ENCODE assay signal across 26 mouse cellular contexts in genomic region chr8:107270751-107271150, GRCm38 (mm10). TPM values are rescaled to one million over a fixed set of nuclear protein-coding genes. Genes with fewer than 3 reads are reported as not detected.
DNase-seq lines count a peak whose midpoint lies in the region; ATAC-seq lines count a peak whose summit lies in the region.
"Had no signal": no experiment of that assay in that cellular context is flagged by ENCODE, and none has a peak within 500 bp of the region (broad histone marks: within the 10 kb centered on the region; RNA-seq: fewer than 3 reads in every experiment).

No protein-coding gene starts in this region.

- H3K9me3 ChIP-seq in midbrain, embryonic 11.5 days (ENCODE audit: control insufficient read depth, low read length): no peaks in the 10 kb centered on the region
- no peaks in the 10 kb centered on the region for H3K9me3 ChIP-seq in midbrain, embryonic 14.5 days (ENCODE audit: control insufficient read depth, low read length)
- H3K9me3 ChIP-seq in forebrain, embryonic 12.5 days: no peaks in the 10 kb centered on the region
- H3K9me3 ChIP-seq: heart, embryonic 10.5 days; heart, embryonic 15.5 days; hindbrain, embryonic 13.5 days; limb, embryonic 13.5 days; lung, embryonic 15.5 days; midbrain, embryonic 12.5 days; neural tube, embryonic 15.5 days had no signal

- no peaks in the 10 kb centered on the region for H3K27me3 ChIP-seq in midbrain, embryonic 11.5 days (ENCODE audit: control insufficient read depth, insufficient read depth, low read length)
- H3K27me3 ChIP-seq in midbrain, embryonic 14.5 days (ENCODE audit: control insufficient read depth, insufficient read depth, low read length): no peaks in the 10 kb centered on the region
- H3K27me3 ChIP-seq in forebrain, embryonic 12.5 days: no peaks in the 10 kb centered on the region
- H3K27me3 ChIP-seq: heart, embryonic 15.5 days; hindbrain, embryonic 13.5 days; limb, embryonic 13.5 days; lung, embryonic 15.5 days; midbrain, embryonic 12.5 days; neural tube, embryonic 15.5 days had no signal

- H3K4me1 ChIP-seq in midbrain, embryonic 11.5 days (ENCODE audit: control insufficient read depth, insufficient read depth, low read length): no peaks in the 10 kb centered on the region
- H3K4me1 ChIP-seq in midbrain, embryonic 14.5 days (ENCODE audit: control insufficient read depth, insufficient read depth, low read length): no peaks in the 10 kb centered on the region
- H3K4me1 ChIP-seq in brown adipose tissue, adult 24 weeks (ENCODE audit: control insufficient read depth, insufficient read depth, insufficient read length, low read length): no peaks in the 10 kb centered on the region; the same call in 1 of the 2 replicates
- H3K4me1 ChIP-seq in forebrain, embryonic 12.5 days: peaks cover 3% of the 10 kb centered on the region; the same call in 1 of the 2 replicates
- H3K4me1 ChIP-seq: hindbrain, embryonic 13.5 days; lung, embryonic 15.5 days; neural tube, embryonic 15.5 days had no signal

- H3K4me3 ChIP-seq in midbrain, embryonic 11.5 days (ENCODE audit: low read depth, low read length): no peak overlapping the region
- no peak overlapping the region for H3K4me3 ChIP-seq in midbrain, embryonic 14.5 days (replicated peaks; ENCODE audit: low read depth, low read length)
- peak overlapping the region; percentile 4; the same call in 1 of the 2 replicates for H3K4me3 ChIP-seq in brown adipose tissue, adult 24 weeks (ENCODE audit: insufficient read depth, low read depth, low read length)
- H3K4me3 ChIP-seq in forebrain, embryonic 12.5 days (replicated peaks): no peak overlapping the region
- H3K4me3 ChIP-seq: erythroblast, embryonic 14.5 days; heart, embryonic 10.5 days; heart, embryonic 15.5 days; hindbrain, embryonic 13.5 days; limb, embryonic 13.5 days; lung, embryonic 15.5 days; midbrain, embryonic 12.5 days; neural tube, embryonic 15.5 days had no signal

- H3K36me3 ChIP-seq in midbrain, embryonic 11.5 days (ENCODE audit: control insufficient read depth, insufficient read depth, low read length): no peaks in the 10 kb centered on the region
- no peaks in the 10 kb centered on the region for H3K36me3 ChIP-seq in midbrain, embryonic 14.5 days (ENCODE audit: control insufficient read depth, insufficient read depth, low read length)
- H3K36me3 ChIP-seq in forebrain, embryonic 12.5 days (replicated peaks): no peaks in the 10 kb centered on the region
- H3K36me3 ChIP-seq: heart, embryonic 10.5 days; heart, embryonic 15.5 days; hindbrain, embryonic 13.5 days; limb, embryonic 13.5 days; lung, embryonic 15.5 days; midbrain, embryonic 12.5 days; neural tube, embryonic 15.5 days had no signal

- peak; percentile 15 for DNase-seq in embryo, embryonic 10 days (ENCODE audit: low spot score)
- DNase-seq in embryo, embryonic 9.5 days (ENCODE audit: extremely low spot score): no peak
- DNase-seq in midbrain, embryonic 11.5 days (ENCODE audit: low spot score, missing footprints): peak; percentile 83
- no peak for DNase-seq in midbrain, embryonic 14.5 days
- DNase-seq in retina, embryonic 14.5 days (ENCODE audit: low spot score): peak; percentile 72
- DNase-seq in adrenal gland, adult 2 months: no peak
- DNase-seq: adrenal gland, postnatal 25 days; B cell, adult 2 months; forebrain, postnatal 0 days; gastrocnemius, postnatal 14 days; kidney, postnatal 25 days; right cerebral cortex, adult 18-20 months; spleen, adult 18-20 months; thymus, postnatal 14 days had no signal

- no peak overlapping the region for H3K27ac ChIP-seq in midbrain, embryonic 11.5 days (ENCODE audit: low read depth, low read length)
- no peak overlapping the region for H3K27ac ChIP-seq in midbrain, embryonic 14.5 days (replicated peaks; ENCODE audit: low read depth, low read length)
- no peak overlapping the region for H3K27ac ChIP-seq in brown adipose tissue, adult 24 weeks (replicated peaks; ENCODE audit: low read depth, low read length)
- no peak overlapping the region for H3K27ac ChIP-seq in forebrain, embryonic 12.5 days
- H3K27ac ChIP-seq: heart, embryonic 10.5 days; heart, embryonic 15.5 days; hindbrain, embryonic 13.5 days; limb, embryonic 13.5 days; lung, embryonic 15.5 days; midbrain, embryonic 12.5 days; neural tube, embryonic 15.5 days had no signal

- no peak overlapping the region for H3K9ac ChIP-seq in midbrain, embryonic 11.5 days (ENCODE audit: low read length)
- no peak overlapping the region for H3K9ac ChIP-seq in midbrain, embryonic 14.5 days (replicated peaks; ENCODE audit: low read length)
- no peak overlapping the region for H3K9ac ChIP-seq in forebrain, embryonic 12.5 days
- H3K9ac ChIP-seq: forebrain, postnatal 0 days; heart, embryonic 15.5 days; hindbrain, embryonic 13.5 days; limb, embryonic 13.5 days; lung, embryonic 15.5 days; midbrain, embryonic 12.5 days; neural tube, embryonic 15.5 days had no signal

- 68% methylated on average over 11 of the region's 11 CpGs for WGBS in midbrain, embryonic 11.5 days
- 61% methylated on average over 11 of the region's 11 CpGs for WGBS in midbrain, embryonic 14.5 days
- 77% methylated on average over 11 of the region's 11 CpGs for WGBS in forebrain, embryonic 12.5 days

- ATAC-seq in midbrain, embryonic 11.5 days (ENCODE audit: low FRiP score): no peak
- no peak for ATAC-seq in midbrain, embryonic 14.5 days (ENCODE audit: low FRiP score, low TSS enrichment)
- ATAC-seq in forebrain, embryonic 12.5 days (ENCODE audit: low FRiP score): no peak
- ATAC-seq: forebrain, postnatal 0 days; intestine, postnatal 0 days had no signal

- H3K4me2 ChIP-seq in midbrain, embryonic 11.5 days: no peak overlapping the region
- H3K4me2 ChIP-seq in midbrain, embryonic 14.5 days (ENCODE audit: low read length): no peak overlapping the region
- no peak overlapping the region for H3K4me2 ChIP-seq in forebrain, embryonic 12.5 days
- H3K4me2 ChIP-seq: heart, embryonic 15.5 days; hindbrain, embryonic 13.5 days; limb, embryonic 13.5 days; liver, embryonic 11.5 days; lung, embryonic 15.5 days; midbrain, embryonic 12.5 days; neural tube, embryonic 15.5 days had no signal

RNA-seq across cellular contexts. Expression of gene Nfat5, which starts 22.5 kb away (rescaled TPM):
- 6.5 and 7.6 TPM in 2 replicates for polyA plus RNA-seq in midbrain, embryonic 11.5 days (2014; fragmentation: Nextera tagmentation; extraction: Ambion mirVana)
- 9.8 and 11.2 TPM in 2 replicates for polyA plus RNA-seq in midbrain, embryonic 14.5 days (2014; fragmentation: Nextera tagmentation; extraction: Ambion mirVana)
- 9.1 and 13.8 TPM in 2 replicates for polyA plus RNA-seq in brown adipose tissue, adult 24 weeks (2012; ENCODE audit: insufficient read depth, insufficient read length, missing spikeins)
- polyA plus RNA-seq in forebrain, embryonic 12.5 days (2016; fragmentation: Nextera tagmentation; extraction: Ambion mirVana): 11.1 and 14.0 TPM in 2 replicates
- 100 to 1,000 TPM in 1 of 2 experiments, 10 to 100 TPM in 1; 89.8 to 141 TPM for total RNA-seq in adrenal gland, adult 2 months (2021)
- 31.2 and 33.9 TPM in 2 replicates for polyA plus RNA-seq in adrenal gland, adult 2 months (2012; rRNA removed)

Comparison
In these comparisons a context has a peak if more than half of its experiments do, and no peak if none do; other contexts are left out.
1. DNase-seq: peak in embryo, embryonic 10 days (single experiment), midbrain, embryonic 11.5 days (single experiment) and retina, embryonic 14.5 days (single experiment); none in embryo, embryonic 9.5 days (single experiment), midbrain, embryonic 14.5 days (single experiment) and adrenal gland, adult 2 months (single experiment).